In the genomic region with DNA sequence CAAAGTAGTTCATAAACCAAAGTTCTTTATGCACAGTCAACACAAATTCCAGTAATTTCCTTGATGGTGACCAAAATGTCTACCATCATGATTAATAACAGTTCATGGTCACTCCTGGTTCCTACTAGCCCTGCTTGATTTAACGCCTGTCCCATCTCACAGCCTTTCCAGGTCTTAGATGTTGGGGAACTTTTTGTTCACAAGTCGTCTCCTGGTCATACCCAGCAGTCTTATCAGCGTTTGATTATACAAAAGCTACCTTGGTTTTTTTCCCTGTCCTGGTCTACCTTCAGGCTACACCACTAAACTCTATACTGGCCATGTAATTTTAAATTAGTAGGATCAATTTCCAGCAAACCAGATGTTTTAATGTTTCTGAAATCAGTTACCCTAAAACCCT, we compare ENCODE assay signal across 8 mouse cellular contexts. TPM values are rescaled to one million over a fixed set of nuclear protein-coding genes. Genes with fewer than 3 reads are reported as not detected.
DNase-seq lines count a peak whose midpoint lies in the region; ATAC-seq lines count a peak whose summit lies in the region.

No protein-coding gene starts in this region.

- H3K4me3 ChIP-seq in kidney, embryonic 14.5 days (ENCODE audit: low read length): peak overlapping the region; percentile 87
- H3K4me3 ChIP-seq in embryonic facial prominence, embryonic 11.5 days (ENCODE audit: low read depth, low read length): peak overlapping the region; percentile 96
- peak overlapping the region; percentile 73 for H3K4me3 ChIP-seq in hindbrain, embryonic 15.5 days
- peak overlapping the region; percentile 86 for H3K4me3 ChIP-seq in midbrain, embryonic 14.5 days (replicated peaks; ENCODE audit: low read depth, low read length)

- H3K27ac ChIP-seq in kidney, embryonic 14.5 days (ENCODE audit: low read depth, low read length): no peak overlapping the region
- no peak overlapping the region for H3K27ac ChIP-seq in embryonic facial prominence, embryonic 11.5 days (replicated peaks; ENCODE audit: low read depth, low read length)
- peak overlapping the region; percentile 100 for H3K27ac ChIP-seq in hindbrain, embryonic 15.5 days (replicated peaks)
- peak overlapping the region; percentile 100 for H3K27ac ChIP-seq in midbrain, embryonic 14.5 days (replicated peaks; ENCODE audit: low read depth, low read length)

- 39% methylated on average over 3 of the region's 3 CpGs for WGBS in kidney, embryonic 14.5 days
- WGBS in embryonic facial prominence, embryonic 11.5 days: 56% methylated on average over 3 of the region's 3 CpGs
- 38% methylated on average over 3 of the region's 3 CpGs for WGBS in hindbrain, embryonic 15.5 days
- 56% methylated on average over 3 of the region's 3 CpGs for WGBS in midbrain, embryonic 14.5 days

- DNase-seq in kidney, postnatal 4 days: no peak
- DNase-seq in embryonic facial prominence, embryonic 11.5 days (ENCODE audit: low spot score): no peak
- DNase-seq in midbrain, embryonic 14.5 days: no peak
- no peak for DNase-seq in thymus, postnatal 10 days (ENCODE audit: low spot score in 2 of 2)
- DNase-seq in urinary bladder, postnatal 36 days (ENCODE audit: low spot score in 2 of 2): no peak
- DNase-seq in gastrocnemius, postnatal 25 days: no peak

- H3K9me3 ChIP-seq in kidney, embryonic 14.5 days (ENCODE audit: control insufficient read depth, low read length): no peaks in the 10 kb centered on the region
- no peaks in the 10 kb centered on the region for H3K9me3 ChIP-seq in embryonic facial prominence, embryonic 11.5 days (replicated peaks; ENCODE audit: control insufficient read depth, low read length)
- H3K9me3 ChIP-seq in hindbrain, embryonic 15.5 days: no peaks in the 10 kb centered on the region
- H3K9me3 ChIP-seq in midbrain, embryonic 14.5 days (ENCODE audit: control insufficient read depth, low read length): no peaks in the 10 kb centered on the region

- H3K4me1 ChIP-seq in kidney, embryonic 14.5 days (ENCODE audit: control insufficient read depth, insufficient read depth, low read length): peaks cover 14% of the 10 kb centered on the region
- H3K4me1 ChIP-seq in embryonic facial prominence, embryonic 11.5 days (ENCODE audit: control insufficient read depth, insufficient read depth, low read length): no peaks in the 10 kb centered on the region; the same call in 1 of the 2 replicates
- H3K4me1 ChIP-seq in hindbrain, embryonic 15.5 days (replicated peaks): peaks cover 37% of the 10 kb centered on the region
- H3K4me1 ChIP-seq in midbrain, embryonic 14.5 days (ENCODE audit: control insufficient read depth, insufficient read depth, low read length): peaks cover 37% of the 10 kb centered on the region

- ATAC-seq in kidney, embryonic 14.5 days (ENCODE audit: low FRiP score, low TSS enrichment): no peak
- ATAC-seq in embryonic facial prominence, embryonic 11.5 days (replicated peaks; ENCODE audit: insufficient number of reproducible peaks, low FRiP score, low TSS enrichment, low read depth): no peak
- ATAC-seq in hindbrain, embryonic 15.5 days (ENCODE audit: low FRiP score, low read depth): no peak
- no peak for ATAC-seq in midbrain, embryonic 14.5 days (ENCODE audit: low FRiP score, low TSS enrichment)

- H3K9ac ChIP-seq in kidney, embryonic 14.5 days (ENCODE audit: low read depth, low read length): peak overlapping the region; percentile 100; the same call in 1 of the 2 replicates
- no peak overlapping the region for H3K9ac ChIP-seq in embryonic facial prominence, embryonic 11.5 days (replicated peaks; ENCODE audit: low read length)
- peak overlapping the region; percentile 99 for H3K9ac ChIP-seq in hindbrain, embryonic 15.5 days
- peak overlapping the region; percentile 100; the same call in 1 of the 2 replicates for H3K9ac ChIP-seq in midbrain, embryonic 14.5 days (replicated peaks; ENCODE audit: low read length)

- H3K27me3 ChIP-seq in kidney, embryonic 14.5 days (ENCODE audit: control insufficient read depth, insufficient read depth, low read length): no peaks in the 10 kb centered on the region
- no peaks in the 10 kb centered on the region for H3K27me3 ChIP-seq in embryonic facial prominence, embryonic 11.5 days (ENCODE audit: control insufficient read depth, insufficient read depth, low read length)
- H3K27me3 ChIP-seq in hindbrain, embryonic 15.5 days: no peaks in the 10 kb centered on the region
- H3K27me3 ChIP-seq in midbrain, embryonic 14.5 days (ENCODE audit: control insufficient read depth, insufficient read depth, low read length): no peaks in the 10 kb centered on the region

- H3K36me3 ChIP-seq in kidney, embryonic 14.5 days (ENCODE audit: control insufficient read depth, insufficient read depth, low read length): peaks cover 29% of the 10 kb centered on the region
- peaks cover 5% of the 10 kb centered on the region for H3K36me3 ChIP-seq in embryonic facial prominence, embryonic 11.5 days (replicated peaks; ENCODE audit: control insufficient read depth, insufficient read depth, low read depth, low read length)
- H3K36me3 ChIP-seq in hindbrain, embryonic 15.5 days: peaks cover 9% of the 10 kb centered on the region
- peaks cover 25% of the 10 kb centered on the region for H3K36me3 ChIP-seq in midbrain, embryonic 14.5 days (ENCODE audit: control insufficient read depth, insufficient read depth, low read length)

- H3K4me2 ChIP-seq in kidney, embryonic 14.5 days (replicated peaks; ENCODE audit: low read depth, low read length): peak overlapping the region; percentile 47
- peak overlapping the region; percentile 41 for H3K4me2 ChIP-seq in embryonic facial prominence, embryonic 11.5 days (ENCODE audit: low read depth, low read length)
- H3K4me2 ChIP-seq in hindbrain, embryonic 15.5 days: peak overlapping the region; percentile 68
- H3K4me2 ChIP-seq in midbrain, embryonic 14.5 days (ENCODE audit: low read length): peak overlapping the region; percentile 71

RNA-seq across cellular contexts. Expression of gene Gtf2a1, which starts 3.2 kb away (rescaled TPM):
- polyA plus RNA-seq in kidney, embryonic 14.5 days (2014; fragmentation: Nextera tagmentation; extraction: Ambion mirVana): 33.4 and 45.7 TPM in 2 replicates
- polyA plus RNA-seq in embryonic facial prominence, embryonic 11.5 days (2014; fragmentation: Nextera tagmentation; extraction: Ambion mirVana): 46.3 and 48.5 TPM in 2 replicates
- polyA plus RNA-seq in hindbrain, embryonic 15.5 days (2015; fragmentation: Nextera tagmentation; extraction: Ambion mirVana): 55.2 and 57.8 TPM in 2 replicates
- polyA plus RNA-seq in midbrain, embryonic 14.5 days (2014; fragmentation: Nextera tagmentation; extraction: Ambion mirVana): 64.6 and 68.9 TPM in 2 replicates
- 10 to 100 TPM; 19.4 to 22.7 TPM for total RNA-seq in gastrocnemius, postnatal 25 days (2021)

Comparison
In these comparisons a context has a peak if more than half of its experiments do, and no peak if none do; other contexts are left out.
1. H3K27ac ChIP-seq: peak in hindbrain, embryonic 15.5 days (single experiment) and midbrain, embryonic 14.5 days (single experiment); none in kidney, embryonic 14.5 days (single experiment) and embryonic facial prominence, embryonic 11.5 days (single experiment).
2. Peak in every context shown above with its lines, with median percentiles within 50 percentile points of each other: H3K4me2 ChIP-seq and H3K4me3 ChIP-seq.